Mouse (Mus musculus): ENCODE measurements at regions not wholly inside any gene's neighbourhood (a gene's known extent, or its start where the extent isn't known, plus 50 kb on each side); places are given as distances from the start of the nearest gene placed in this dataset.

GRCm38 (mm10) chr3:51096545-51096944, 127.7 kb upstream of the Noct start:
- TF ChIP-seq CTCF (IDR thresholded peaks at IDR 0.05; ENCODE audit: control insufficient read depth, insufficient read depth, insufficient replicate concordance, low read depth, low read length) (no peak), POLR2A (IDR thresholded peaks at IDR 0.05; ENCODE audit: control insufficient read depth, low read depth, low read length) (no peak)

Data from testis, adult 2 months (tissue).